Mouse (Mus musculus) heart, postnatal 4 days (tissue): ENCODE results near the gene Atxn1. TPM values are rescaled to one million over a fixed set of nuclear protein-coding genes. Genes with fewer than 3 reads are reported as not detected.

Source experiments
- DNase-seq: peaks from one replicate; pipeline ENCODE4 v3.0.0; 2021
- total RNA-seq, 2 experiments: library from RNA; stranded (reverse); gene quantifications; 2 replicates each; pipeline ENCODE4 v1.2.3; 2021

Atxn1 gene
- total RNA-seq, 2 experiments from 2014 or later, result 44.4 to 45.6 TPM

DNA sequence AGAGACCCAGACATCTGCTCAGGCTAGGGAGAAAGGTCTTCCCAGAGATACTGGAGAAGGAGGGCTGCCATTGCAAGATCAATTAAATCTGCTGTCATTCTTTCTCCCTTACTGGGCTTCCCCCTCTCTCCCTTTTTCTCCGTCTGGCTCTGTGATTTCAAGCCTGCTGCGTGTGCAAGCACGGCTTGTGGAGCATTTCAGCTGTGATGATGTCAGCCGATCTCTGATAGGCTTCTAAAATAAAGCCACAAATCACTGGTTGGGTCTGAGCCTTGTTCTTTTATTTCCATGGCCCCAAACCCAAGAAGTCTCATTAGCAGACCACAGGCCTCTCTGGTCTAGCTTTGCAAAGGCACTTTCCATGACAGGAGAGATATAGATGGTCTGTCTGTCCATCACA is 399.9 kb downstream of the Atxn1 start:
- no peak for DNase-seq

DNA sequence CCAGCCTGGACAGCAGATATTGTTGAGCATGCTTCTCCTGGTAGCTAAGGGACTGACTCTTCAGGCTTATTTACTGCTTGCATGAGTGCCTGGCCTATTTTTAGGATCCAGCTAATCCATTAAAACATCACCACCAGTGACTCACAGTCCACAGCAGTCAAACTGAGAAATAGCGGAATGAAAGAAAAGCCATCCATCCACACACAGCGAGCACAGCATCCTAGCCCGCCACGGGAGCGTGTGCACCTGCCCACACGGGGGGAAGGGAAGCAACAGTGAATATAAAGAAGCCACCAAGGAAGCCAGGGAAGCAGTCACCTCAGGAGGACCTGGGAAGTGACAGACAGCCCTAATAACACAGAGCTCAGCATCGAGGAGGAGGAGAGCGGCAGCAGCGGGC is 402.8 kb downstream of the Atxn1 start:
- DNase-seq, result no peak

DNA sequence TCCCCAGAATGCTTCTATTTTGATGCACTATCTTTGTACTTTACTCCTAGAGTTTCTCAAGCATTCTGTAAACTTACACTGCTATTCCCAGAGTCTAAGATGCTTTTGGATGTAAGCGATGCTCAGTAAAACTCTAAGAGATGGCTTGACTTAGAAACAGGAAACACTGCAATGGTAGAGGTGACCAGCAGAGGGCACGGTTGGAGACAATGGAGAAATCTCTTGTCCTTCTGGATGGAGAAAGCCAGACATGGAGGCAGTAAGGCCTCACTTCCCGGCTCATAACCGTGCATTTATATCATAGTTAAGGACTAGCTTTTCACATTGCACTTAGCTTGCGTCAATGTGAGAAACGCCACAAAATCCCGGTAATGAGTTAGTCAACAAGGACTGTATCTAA is 404.3 kb downstream of the Atxn1 start:
- no peak for DNase-seq

DNA sequence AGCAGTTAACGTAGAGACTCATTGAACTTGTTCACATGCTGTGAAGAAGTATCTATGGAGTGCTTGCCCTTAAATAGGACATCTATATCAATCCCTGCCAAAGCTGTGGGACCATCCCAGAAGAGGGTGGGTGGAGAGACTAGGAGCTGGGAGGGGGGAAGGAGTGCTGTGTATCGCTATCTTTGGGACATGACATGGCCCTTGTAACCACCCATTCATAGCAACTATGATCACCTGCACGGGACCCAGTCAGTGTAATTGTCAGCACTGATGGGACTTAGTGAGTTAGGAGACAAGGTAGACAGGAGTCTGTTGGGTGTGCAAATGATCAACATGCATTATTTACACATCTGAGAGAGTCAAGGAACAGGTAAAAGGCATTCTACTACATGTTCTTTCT is 405.6 kb downstream of the Atxn1 start:
- DNase-seq, result no peak

DNA sequence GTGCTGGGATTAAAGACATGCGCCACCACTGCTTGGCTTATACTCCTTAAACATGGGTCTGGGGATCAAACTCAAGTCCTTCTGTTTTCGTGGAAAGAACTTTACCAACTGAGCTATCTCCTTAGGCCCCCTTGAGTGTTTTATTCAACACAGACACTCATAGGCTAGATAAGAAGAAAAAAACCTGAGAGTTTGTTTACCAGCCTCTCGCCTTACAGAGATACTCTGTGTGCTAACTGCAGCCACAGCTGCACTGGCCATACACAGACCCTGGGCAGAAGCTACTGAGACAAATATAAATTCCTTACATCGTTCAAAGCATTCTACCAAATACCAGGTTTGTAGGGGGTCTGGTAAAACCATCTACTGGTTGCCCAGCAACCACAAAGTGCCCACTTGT is 406.4 kb downstream of the Atxn1 start:
- no peak for DNase-seq

DNA sequence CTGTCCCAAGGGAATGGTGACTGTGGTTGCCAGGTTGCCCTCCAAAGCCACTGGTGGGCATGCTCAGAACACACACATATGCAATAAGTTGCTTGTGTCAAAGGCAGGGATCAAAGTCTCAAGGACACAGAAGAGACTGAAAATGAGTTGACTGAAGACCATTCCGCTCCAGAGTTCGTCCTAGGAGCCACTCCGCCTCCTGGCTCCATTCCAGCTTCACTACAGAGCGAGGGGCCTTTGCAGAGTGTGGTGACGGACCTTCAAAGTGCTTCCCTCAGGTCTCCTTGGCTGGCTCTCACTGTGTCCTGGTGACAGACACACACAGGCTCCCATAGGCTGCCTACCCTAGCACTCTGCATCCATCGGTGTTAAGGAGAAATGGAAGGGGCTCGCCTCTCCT is 411.1 kb downstream of the Atxn1 start:
- DNase-seq, result peak; percentile 43

DNA sequence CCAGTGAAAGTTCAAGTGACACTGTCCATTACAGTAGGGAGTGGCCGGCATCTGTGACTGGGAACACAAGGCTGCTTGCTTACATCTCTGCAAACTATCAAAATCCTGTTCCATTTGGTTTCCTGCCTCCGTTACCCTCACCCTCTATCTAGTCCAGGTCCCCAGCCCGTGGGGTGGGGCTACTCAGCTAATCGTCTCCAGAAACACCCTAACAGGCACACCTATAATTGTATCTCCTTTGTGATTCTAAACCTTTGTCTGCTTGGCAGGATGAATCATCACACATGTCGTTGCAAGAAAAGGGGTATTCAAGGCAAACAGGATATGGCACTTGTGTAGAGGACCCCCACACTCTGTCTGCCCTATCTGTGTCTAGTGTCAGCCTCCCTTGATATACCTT is 417.3 kb downstream of the Atxn1 start:
- DNase-seq, result no peak

DNA sequence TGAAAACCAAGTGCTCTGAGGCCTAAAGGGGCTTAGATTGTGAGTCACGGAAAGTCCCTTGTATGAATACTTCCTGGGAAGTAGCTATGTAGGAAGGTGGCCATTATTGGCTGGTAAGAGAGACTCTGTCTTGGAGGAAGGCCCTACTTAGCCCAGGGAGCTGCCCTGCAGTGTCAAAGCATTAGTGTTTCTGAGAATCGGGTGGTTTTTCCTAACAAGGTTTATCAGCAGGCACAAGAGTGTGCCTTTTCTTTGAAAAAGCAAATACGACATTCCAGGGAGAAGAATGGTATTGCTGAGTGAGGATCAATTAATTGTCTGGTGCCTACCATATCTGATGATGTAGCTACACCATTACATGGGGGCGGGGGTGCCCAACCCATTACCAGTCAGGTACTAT is 417.9 kb downstream of the Atxn1 start:
- no peak for DNase-seq

DNA sequence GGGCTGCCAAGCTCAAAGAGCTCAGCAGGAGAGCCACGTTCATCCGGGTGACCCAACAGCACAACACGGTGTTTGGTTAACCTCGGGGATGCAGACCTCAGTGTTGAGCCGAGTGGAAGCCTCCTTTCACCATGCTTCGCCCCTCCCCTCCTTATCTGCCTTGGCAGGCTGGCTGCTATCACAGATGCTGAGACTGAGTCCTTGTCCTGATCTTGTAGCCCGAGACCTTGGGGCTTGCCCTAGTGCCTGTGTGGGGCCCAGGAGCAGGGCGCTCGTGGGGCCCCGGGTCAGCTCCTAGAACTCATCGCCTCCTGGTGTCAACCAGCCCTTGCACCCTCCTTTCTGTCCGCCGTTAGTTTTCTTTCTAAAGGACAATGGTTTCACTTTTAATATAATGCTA is 418.8 kb downstream of the Atxn1 start:
- no peak for DNase-seq

DNA sequence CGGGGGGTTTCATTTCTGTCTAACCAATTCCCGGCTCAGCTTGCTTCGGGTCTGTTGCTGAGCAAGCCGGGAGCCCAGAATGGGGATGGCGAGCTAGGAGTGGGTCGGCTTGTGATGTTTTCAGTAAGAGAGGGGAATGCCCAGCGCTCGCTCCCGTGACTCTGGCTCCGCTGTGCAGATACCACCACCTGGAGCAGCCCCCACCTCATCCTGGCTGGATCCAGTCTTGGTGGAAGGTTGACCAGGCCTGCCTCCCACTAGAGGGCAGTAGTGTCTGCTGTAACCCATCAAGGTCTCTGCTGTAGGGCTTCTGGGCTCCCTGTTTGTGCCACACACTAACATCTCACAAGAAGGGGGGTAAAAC is 425.6 kb downstream of the Atxn1 start:
- peak; percentile 90 for DNase-seq

DNA sequence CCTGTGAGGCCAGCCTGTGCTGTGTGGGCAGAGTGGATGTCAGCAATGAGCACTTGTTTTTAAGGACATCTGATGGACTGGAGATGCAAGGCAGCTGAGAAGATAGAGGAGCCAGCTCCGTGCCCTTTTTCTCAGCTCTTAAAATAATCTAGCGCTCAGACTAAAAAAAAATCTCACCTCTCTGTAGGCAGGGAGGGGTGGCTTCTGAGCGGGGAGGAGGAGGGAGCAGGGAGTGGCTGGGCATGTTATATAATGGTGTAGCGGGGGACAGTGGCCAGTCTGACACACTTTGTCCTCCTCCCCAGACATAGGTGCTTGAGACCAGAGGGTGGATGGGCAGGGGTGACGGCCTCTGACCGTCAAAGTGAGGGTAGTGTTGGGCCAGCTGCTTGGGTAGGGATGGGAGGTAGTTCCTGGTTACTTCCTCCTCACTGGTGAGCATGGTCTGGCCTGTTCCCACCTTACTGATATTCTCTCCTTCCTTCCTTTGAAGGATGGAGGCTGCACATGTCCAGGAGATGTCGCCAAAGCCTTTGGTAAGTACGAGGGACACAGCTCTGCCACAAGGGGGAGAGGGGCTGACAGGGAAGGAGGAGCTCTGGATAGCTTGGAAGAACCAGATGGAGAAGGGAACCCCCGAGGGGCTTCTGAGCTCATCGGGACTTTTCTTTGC is 426.1 kb downstream of the Atxn1 start:
- DNase-seq, result peak; percentile 80

DNA sequence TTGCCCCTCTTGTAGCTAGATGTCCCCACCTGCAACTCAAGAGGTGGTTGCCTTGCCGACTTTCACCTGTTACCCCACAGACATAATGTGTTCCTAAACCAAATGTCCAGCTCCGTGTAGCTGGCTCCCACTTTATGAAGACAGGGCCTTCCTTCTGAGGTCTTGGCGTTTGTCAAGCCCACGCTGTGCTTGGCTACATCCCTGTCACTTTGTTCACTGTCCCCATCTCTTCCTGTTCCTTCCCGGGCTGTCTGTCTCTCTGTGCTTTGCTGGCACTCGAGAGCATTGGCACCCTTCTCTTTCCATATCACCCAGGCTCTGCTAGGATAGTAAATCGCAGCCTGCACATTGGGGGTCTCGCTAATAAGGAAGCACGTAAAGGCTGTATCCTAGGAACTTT is 426.7 kb downstream of the Atxn1 start:
- DNase-seq, result no peak

DNA sequence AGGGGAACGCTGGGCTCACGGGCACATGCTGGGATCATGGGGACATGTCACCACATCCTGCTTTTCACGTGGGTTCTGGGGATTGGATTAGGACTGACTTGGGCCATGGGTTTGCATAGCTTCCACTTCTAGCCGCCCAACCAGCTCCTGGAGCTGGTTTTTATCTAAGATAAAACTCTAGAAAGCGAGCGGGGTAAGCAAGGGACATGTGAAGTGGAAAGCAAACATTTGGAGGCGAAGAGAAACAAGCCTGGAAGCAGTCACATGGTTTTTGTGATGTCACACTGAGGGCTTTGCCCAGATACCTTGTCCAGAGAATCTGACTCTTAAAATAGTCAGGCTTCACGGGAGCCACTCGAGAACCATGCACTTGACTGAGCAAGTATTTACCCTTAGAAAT is 427.7 kb downstream of the Atxn1 start:
- peak; percentile 65 for DNase-seq

DNA sequence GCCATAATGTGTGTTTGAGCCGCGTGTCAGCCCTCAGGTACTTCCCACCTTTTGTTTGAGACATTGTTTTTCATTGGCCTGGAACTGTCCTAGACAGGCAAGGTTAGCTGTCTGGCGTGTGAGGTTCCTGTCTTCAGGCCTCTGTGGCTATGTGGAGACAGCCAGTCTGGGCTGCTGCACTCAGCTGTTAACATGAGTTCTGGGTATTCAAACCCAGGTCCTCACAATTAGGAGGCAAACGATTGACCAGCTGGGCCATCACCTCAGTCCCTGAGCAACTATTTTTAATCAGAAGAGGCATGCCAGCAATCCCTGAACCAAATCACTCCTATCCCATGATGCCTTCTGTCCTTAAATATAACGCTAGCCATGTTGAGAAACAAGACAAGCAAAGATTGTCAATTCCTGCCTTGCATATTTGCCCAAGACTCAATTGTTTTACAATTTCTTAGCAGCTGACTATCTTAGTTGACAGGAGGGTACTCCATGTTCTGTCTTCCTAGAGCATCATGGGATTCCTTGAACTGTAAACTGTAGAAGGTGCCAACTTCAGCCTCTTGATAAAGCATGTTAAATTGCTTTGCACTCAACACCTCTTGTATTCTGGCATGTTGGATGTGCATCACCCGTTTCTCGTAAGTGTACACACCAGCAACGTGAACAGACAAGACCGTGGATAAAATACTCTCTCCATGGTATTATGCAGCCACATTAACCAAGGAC is 428.9 kb downstream of the Atxn1 start:
- no peak for DNase-seq

DNA sequence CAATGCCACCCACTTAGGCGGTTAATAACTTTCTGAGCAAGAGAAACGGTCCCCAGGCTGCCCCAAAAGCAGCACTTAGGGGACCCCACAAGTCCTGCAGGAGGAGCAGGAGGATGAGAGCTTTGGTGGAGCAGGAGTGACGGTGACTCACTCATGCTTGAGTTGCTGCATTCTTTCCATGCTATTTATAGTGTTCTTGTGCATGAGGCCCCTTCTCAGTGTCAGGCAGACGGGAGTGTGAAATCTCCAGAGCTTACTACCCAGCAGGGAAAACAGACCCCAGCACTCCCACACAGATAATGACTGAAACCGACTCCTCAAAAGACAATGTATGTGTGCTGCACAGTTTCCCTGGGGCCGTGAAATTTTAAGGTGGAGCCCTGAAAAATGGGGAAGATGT is 434.1 kb downstream of the Atxn1 start:
- peak; percentile 49 for DNase-seq

DNA sequence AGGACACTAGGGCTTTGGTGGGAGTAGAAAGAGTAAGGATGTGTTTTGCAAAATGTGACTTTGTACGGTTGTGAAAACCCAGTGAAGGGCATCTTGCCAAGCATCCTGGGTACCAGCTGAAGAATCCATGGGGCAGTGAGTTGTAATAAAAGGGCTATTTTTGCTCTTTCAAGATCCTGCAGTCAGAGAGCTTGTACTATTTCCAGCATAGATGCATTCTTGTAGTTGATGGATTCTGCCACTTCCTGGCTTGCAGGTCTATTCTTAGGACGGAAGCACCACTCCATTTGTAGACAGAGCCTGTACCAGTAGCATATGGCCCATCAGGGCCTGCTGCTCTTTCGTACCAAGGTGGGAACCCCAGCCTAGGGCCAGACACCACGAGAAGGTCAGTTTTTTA is 436.0 kb downstream of the Atxn1 start:
- no peak for DNase-seq

DNA sequence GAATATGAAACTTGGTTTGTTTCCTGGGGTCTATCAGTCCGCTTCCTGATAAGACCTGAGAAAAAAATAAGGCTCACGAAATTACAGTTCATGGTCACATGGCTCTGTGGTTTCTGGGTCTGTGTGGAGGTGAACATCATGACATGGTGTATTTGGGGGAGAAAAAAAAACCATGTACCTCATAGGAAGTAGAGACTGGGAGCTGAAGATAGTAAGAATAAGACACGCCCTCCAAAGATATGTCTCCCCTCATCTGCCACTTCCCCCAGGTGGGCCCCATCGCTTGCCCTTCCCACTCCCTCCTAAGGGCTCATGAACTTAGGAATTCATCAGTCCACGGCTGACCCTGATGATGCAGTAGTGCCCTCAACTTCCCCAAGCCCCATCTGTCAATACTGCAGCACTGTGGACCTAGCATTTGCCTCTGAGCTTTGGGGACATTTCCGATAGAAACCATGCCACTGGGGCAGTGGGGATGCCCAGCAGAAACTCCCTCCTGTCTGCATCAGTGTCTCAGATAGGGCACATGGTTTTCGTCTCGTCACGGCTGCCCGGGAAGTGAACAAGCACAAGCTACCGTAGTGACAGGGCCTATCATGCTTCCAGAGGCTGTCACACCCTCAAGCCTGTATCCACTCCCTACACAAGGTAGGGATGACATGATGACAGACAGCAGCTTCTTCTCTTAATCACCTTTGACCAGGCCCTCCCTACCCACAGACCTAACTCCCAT is 437.4 kb downstream of the Atxn1 start:
- no peak for DNase-seq

DNA sequence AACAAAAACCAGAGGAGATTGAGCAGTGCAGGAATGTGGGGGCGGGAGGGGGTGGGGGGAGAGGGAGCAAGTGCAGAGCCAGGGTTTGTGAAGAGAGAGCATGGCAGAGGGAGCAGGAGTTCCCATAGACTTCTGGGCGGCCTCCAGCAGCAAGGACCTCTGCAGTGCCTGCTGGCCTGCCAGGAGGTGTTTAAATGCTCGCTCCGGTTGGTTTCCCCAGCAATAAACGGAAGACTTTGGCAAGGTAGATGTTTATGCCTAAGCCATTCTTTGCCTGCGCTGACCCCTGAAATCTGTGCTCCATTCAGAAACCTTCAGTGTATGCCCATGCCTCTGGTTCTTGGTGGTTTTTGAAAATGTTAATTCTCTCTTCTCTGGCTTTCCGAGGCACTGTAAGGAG is 438.6 kb downstream of the Atxn1 start:
- no peak for DNase-seq

DNA sequence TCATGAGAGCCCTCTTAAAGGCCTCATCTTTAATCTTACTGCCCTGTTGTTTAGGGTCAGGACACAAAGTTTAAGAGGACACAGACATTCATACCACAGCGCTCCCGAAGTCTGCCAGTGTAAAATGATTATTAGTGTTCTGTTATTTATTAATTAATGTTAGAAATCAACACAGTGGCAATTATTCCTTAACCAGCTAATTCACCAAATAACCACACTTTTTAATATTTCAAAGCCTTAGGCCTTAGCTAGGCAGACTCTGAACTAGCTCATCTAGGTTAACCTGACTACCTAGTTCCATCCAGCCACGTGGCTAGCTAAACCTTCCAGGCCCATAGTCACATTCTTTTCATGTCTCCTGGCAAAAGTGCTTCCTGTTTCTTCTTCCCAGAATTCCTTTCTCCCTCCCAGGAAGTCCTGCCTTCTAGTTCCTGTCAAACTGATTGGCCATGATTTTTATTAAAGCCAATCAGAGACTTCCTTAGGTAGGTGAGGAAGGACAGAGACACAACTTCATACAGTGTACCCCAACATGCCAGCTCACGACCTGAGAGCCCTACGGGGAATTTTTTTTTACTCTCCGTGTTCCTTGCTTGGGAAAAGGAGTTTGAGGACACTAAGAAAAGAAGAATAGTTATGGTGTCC is 439.9 kb downstream of the Atxn1 start:
- DNase-seq, result no peak

DNA sequence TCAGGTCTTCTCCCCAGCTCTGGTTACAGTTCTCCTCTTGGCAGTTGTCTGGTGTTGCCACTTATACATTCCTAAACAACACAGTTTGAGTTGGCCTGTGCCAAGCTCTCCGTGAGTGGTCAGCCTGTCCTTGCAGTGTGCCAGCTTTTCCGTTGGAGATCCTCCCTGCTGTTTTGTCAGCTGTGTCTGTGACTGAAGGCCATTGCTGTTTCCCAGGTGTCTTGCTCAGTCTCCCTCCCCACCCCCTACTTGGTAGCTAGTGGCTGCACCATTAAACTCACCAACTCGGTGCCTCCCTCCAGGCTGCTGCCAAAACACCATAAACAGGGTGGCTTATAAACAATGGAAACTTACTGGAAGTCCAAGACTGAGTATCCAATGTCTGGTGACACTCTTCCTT is 440.5 kb downstream of the Atxn1 start:
- DNase-seq, result peak; percentile 61

DNA sequence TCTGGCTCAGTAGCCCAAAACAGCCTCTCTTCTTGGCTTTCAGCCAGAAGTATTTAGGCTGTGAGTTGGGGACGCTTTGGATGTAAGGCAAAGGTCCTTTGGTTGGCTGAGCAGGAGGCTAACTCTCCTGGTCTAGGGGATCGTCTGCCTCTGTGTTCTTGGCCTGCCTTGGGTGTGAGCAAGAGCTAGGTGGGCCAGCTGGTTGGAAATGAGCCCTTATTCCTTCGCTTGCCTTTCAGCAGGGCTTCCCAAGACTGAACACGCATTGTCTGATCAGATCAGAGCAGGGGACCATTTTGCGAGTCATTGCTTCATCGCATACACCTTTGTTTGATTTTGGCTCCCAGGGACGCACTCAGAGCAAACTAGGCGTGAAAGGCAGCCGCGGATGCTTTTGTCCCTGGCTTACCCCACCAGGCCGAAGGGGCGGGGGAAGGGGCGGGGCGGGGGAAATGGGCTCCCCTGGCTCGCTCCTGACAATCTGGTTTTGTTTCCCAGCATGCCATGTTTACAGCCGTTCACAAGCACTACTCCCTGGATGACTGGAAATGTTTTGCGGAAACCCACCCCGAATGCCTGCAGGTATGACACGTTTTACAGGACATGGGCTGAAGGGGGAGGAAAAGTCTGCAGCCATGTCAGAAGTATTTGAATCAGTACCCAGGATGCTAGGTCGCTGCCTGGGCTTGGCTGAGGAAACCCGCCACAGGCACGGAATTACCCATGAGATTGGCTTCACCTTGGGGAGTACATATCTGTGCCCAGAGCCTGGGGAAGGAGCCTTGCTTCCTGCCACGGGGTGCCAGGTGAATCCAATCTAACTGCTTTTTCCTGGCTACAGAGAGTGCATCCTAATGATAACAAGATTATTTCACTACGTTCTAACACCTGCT is 448.1 kb downstream of the Atxn1 start:
- DNase-seq, result peak; percentile 56

DNA sequence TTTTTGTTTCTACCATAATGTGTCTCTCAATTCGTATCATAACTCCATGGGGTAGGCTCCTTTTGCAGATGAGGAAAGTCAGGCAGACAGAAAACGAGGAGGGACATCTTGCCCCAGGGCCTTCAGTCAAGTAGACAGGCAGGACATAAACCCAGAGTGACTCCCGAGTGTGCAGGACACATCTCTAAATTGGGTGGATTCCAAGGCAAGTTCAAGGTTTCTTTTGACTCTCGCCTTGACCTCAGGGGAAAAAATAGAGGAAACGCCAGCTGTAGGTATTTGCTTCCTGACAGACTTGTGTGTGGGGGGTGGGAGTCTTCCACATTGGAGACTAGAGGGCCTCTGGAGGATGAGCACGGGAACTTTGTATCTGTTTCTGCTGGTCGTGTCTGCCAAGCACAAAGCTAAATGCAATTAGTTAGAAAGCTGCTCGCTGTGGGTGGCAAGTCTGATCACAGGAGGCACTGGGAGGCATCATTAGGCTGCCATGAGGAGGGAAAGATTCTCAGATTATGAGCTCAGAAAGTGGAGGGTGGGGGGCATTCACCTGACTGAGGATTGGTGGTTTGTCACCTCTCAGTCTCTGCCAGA is 449.9 kb downstream of the Atxn1 start:
- no peak for DNase-seq
